Mouse (Mus musculus) intestine, postnatal 0 days (tissue): Measurements from ENCODE around the gene Cdk6. TPM values are rescaled to one million over a fixed set of nuclear protein-coding genes. Genes with fewer than 3 reads are reported as not detected.

Experiments
- ATAC-seq: fragments of 200-750 bp; cut with Nextera tagmentation; 2 replicates; pipeline ENCODE4 v1.8.0; 2017; ENCODE audit warnings: mild to moderate bottlenecking, moderate TSS enrichment, moderate library complexity
- H3K27ac ChIP-seq: fragments of 300-500 bp; sonication (generic); 2 replicates; pipeline ENCODE4 v1.5.1; 2014; ENCODE audit warnings: mild to moderate bottlenecking, low read depth, low read length, moderate library complexity
- H3K27me3 ChIP-seq: fragments of 300-500 bp; sonication (generic); replicated peaks from 2 replicates; pipeline ENCODE4 v1.6.1; 2014; ENCODE audit warnings: low read length, mixed read lengths; ENCODE audit not compliant: control insufficient read depth, insufficient read depth
- H3K36me3 ChIP-seq: fragments of 300-500 bp; sonication (generic); 2 replicates; pipeline ENCODE4 v1.6.1; 2014; ENCODE audit warnings: mild to moderate bottlenecking, moderate library complexity; ENCODE audit not compliant: control insufficient read depth, insufficient read depth
- H3K4me1 ChIP-seq: fragments of 300-500 bp; sonication (generic); replicated peaks from 2 replicates; pipeline ENCODE4 v1.6.1; 2014; ENCODE audit warnings: antibody characterized with exemption, low read length, mixed read lengths; ENCODE audit not compliant: control insufficient read depth, insufficient read depth
- H3K4me2 ChIP-seq: fragments of 300-500 bp; sonication (generic); replicated peaks from 2 replicates; pipeline ENCODE4 v1.6.1; 2014; ENCODE audit warnings: low read depth, mild to moderate bottlenecking, moderate library complexity
- H3K4me3 ChIP-seq: fragments of 300-500 bp; sonication (generic); 2 replicates; pipeline ENCODE4 v1.5.1; 2014; ENCODE audit warnings: low read depth, low read length
- H3K9ac ChIP-seq: fragments of 300-500 bp; sonication (generic); 2 replicates; pipeline ENCODE4 v1.6.1; 2014; ENCODE audit warnings: mild to moderate bottlenecking, low read depth, low read length
- H3K9me3 ChIP-seq: fragments of 300-500 bp; sonication (generic); 2 replicates; pipeline ENCODE4 v1.6.1; 2016; ENCODE audit warnings: mixed run types; ENCODE audit not compliant: control insufficient read depth
- CTCF ChIP-seq: sonication (generic); IDR thresholded peaks from 2 replicates; pipeline ENCODE4 v1.5.1; 2016; ENCODE audit warnings: low read depth, mild to moderate bottlenecking, control low read depth, antibody characterized with exemption, moderate library complexity
- WGBS: fragments of 180-500 bp; shearing (Covaris S2); extraction: QIAGEN DNeasy Blood & Tissue Kit; methylation state at CpG from one replicate; pipeline ENCODE4 v1.1.7; 2014; 5-methylcytosine and 5-hydroxymethylcytosine counted together
- polyA plus RNA-seq: library from polyadenylated mRNA; unstranded; fragments of >200 nt; fragmentation: Nextera tagmentation; extraction: Ambion mirVana; gene quantifications from 2 replicates; pipeline ENCODE4 v1.2.1, GENCODE M21; 2015

Gene Cdk6
- polyA plus RNA-seq, 1 experiment from 2014 or later, result 13.2 TPM

GRCm38 (mm10) chr5:3493968-3494367, 152.7 kb downstream of the Cdk6 start:
- H3K27ac ChIP-seq, result no peak overlapping the region
- ATAC-seq, result no peak
- H3K9ac ChIP-seq, result no peak overlapping the region
- no peak overlapping the region for H3K4me3 ChIP-seq
- no peaks in the 10 kb centered on the region for H3K36me3 ChIP-seq
- H3K9me3 ChIP-seq, result no peaks in the 10 kb centered on the region
- no peaks in the 10 kb centered on the region for H3K27me3 ChIP-seq
- peaks cover 4% of the 10 kb centered on the region; the same call in 1 of the 2 replicates for H3K4me1 ChIP-seq
- 88% methylated on average over 9 of the region's 9 CpGs for WGBS
- TF ChIP-seq CTCF, result no peak
- no peak overlapping the region for H3K4me2 ChIP-seq

GRCm38 (mm10) chr5:3494452-3495187, 153.3 kb downstream of the Cdk6 start:
- Histone ChIP-seq H3K27me3 (no peaks in the 10 kb centered on the region), H3K4me2 (no peak overlapping the region), H3K27ac (no peak overlapping the region), H3K36me3 (no peaks in the 10 kb centered on the region), H3K4me3 (no peak overlapping the region), H3K9ac (no peak overlapping the region), H3K4me1 (peaks cover 4% of the 10 kb centered on the region; the same call in 1 of the 2 replicates), H3K9me3 (no peaks in the 10 kb centered on the region)
- 0 out of 2 replicates have a peak, but pooled peaks have one; percentile 33 for ATAC-seq
- no peak for TF ChIP-seq CTCF
- 79% methylated on average over 8 of the region's 8 CpGs for WGBS

DNA sequence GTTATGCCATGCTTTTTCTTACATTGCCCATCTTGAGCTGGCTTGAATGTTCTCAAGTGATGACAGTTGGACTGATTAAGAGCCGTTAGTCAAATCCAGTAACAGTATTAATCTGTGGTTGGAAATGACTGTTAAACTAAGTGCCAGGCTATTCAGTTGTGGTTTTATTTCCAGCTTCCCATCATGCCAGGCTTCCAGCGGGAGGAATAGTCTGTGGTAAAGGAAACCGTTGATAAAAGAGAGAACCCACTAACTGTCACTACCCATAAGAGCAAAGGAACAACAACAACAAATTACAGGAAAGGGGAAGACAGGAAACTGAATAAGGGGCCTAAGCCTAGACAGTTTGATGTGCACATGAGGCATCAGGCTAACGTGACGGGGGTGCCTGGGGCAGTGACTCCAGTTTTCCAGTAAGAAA, 156.2 kb downstream of the Cdk6 start:
- no peak overlapping the region for H3K4me2 ChIP-seq
- H3K27me3 ChIP-seq, result no peaks in the 10 kb centered on the region
- H3K9ac ChIP-seq, result no peak overlapping the region
- no peak overlapping the region for H3K27ac ChIP-seq
- WGBS, result 76% methylated on average over 5 of the region's 5 CpGs
- no peak for ATAC-seq
- TF ChIP-seq CTCF, result no peak
- 0 out of 2 replicates have a peak, but pooled peaks cover 9% of the 10 kb centered on the region for H3K4me1 ChIP-seq
- H3K9me3 ChIP-seq, result no peaks in the 10 kb centered on the region
- no peaks in the 10 kb centered on the region for H3K36me3 ChIP-seq
- H3K4me3 ChIP-seq, result no peak overlapping the region

DNA sequence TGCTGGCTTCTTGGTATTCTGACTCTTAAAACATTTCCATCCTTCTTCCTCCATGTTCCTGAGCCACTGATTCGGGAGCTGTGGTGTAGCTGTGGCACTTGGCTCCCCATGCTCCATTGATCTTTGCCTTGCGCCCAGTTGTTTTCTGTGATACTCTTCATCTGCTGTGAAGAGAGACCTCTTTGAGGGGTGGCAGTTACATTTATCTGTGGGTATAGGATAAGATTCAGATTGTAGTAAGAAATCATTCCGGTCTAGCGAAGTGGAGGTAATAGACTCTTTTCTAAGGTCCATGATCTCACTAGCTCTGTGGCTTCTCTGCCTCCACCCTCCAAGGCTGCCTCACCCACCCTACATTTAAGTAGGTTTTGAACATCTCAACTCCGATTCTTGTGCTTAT, 159.0 kb downstream of the Cdk6 start:
- no peak for ATAC-seq
- Histone ChIP-seq H3K9ac (no peak overlapping the region), H3K4me2 (no peak overlapping the region), H3K4me1 (0 out of 2 replicates have a peak, but pooled peaks cover 15% of the 10 kb centered on the region), H3K27me3 (no peaks in the 10 kb centered on the region), H3K4me3 (no peak overlapping the region), H3K36me3 (no peaks in the 10 kb centered on the region), H3K9me3 (no peaks in the 10 kb centered on the region), H3K27ac (no peak overlapping the region)
- 89% methylated on average over 5 of the region's 5 CpGs for WGBS
- TF ChIP-seq CTCF, result no peak

- Histone ChIP-seq H3K9me3 (no peaks in the 10 kb centered on the region), H3K27me3 (no peaks in the 10 kb centered on the region), H3K27ac (no peak overlapping the region), H3K4me1 (0 out of 2 replicates have a peak, but pooled peaks cover 15% of the 10 kb centered on the region), H3K9ac (no peak overlapping the region), H3K4me3 (no peak overlapping the region), H3K4me2 (peak overlapping the region; percentile 10), H3K36me3 (no peaks in the 10 kb centered on the region)
- no peak for TF ChIP-seq CTCF
- WGBS, result 50% methylated on average over 8 of the region's 8 CpGs
- no peak for ATAC-seq
Measured at GRCm38 (mm10) chr5:3500957-3501563, 159.8 kb downstream of the Cdk6 start.

DNA sequence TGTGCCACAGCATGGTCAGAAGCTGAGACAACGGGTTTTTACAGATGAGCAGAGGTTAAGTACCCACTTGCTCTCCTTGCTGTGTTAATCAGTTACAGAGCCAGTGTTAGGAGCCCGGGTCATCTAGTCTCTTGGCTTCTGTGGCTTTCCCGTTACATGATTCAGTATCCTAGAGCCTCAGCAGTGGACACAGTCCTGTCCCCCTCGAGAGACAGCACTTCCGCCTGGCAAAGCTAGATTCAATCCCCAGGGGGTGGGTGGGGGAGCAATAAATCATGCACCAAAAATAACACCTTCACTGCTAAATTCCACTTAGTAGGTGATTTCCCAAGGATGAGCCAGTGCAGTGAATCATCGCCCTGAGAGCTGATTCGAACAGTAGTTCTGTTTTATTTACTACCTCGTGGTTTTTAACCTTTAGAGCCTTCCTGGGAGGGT, 160.3 kb downstream of the Cdk6 start:
- Histone ChIP-seq H3K4me2 (peak overlapping the region; percentile 10), H3K27ac (no peak overlapping the region), H3K4me3 (no peak overlapping the region), H3K9me3 (no peaks in the 10 kb centered on the region), H3K9ac (no peak overlapping the region), H3K4me1 (0 out of 2 replicates have a peak, but pooled peaks cover 15% of the 10 kb centered on the region), H3K27me3 (no peaks in the 10 kb centered on the region), H3K36me3 (no peaks in the 10 kb centered on the region)
- peak; percentile 38; the same call in 1 of the 2 replicates for ATAC-seq
- no peak for TF ChIP-seq CTCF
- 25% methylated on average over 8 of the region's 8 CpGs for WGBS
